Mouse (Mus musculus) embryo, embryonic 10 days (tissue): ENCODE results near the gene Ccdc163.
A peak's percentile ranks its signal among the peaks of the same experiment; 100 is the strongest.

Experiments
- DNase-seq: peaks from one replicate; pipeline ENCODE4 v3.0.0-alpha.2; 2015; ENCODE audit warnings: low spot score

The Ccdc163 gene

GRCm38 (mm10) chr4:116703804-116704203, 4.5 kb upstream of the Ccdc163 start:
- peak; percentile 81 for DNase-seq

- no peak for DNase-seq
Measured at GRCm38 (mm10) chr4:116707666-116708065, 643 bp upstream of the Ccdc163 start.

GRCm38 (mm10) chr4:116708791-116709390, 582 bp downstream of the Ccdc163 start:
- no peak for DNase-seq

GRCm38 (mm10) chr4:116710154-116710553, 1.8 kb downstream of the Ccdc163 start:
- DNase-seq: no peak

- no peak for DNase-seq
Measured at GRCm38 (mm10) chr4:116712536-116712935, 4.2 kb downstream of the Ccdc163 start.

GRCm38 (mm10) chr4:116719396-116719795, 11.1 kb downstream of the Ccdc163 start:
- DNase-seq: peak; percentile 89

GRCm38 (mm10) chr4:116720343-116721097, 12.2 kb downstream of the Ccdc163 start, which contains the start of gene Tesk2:
Tesk2 (plus strand) TSS chr4:116720948.
- DNase-seq: peak; percentile 100

- peak; percentile 48 for DNase-seq
Measured at GRCm38 (mm10) chr4:116721098-116721628, 12.9 kb downstream of the Ccdc163 start.

GRCm38 (mm10) chr4:116722230-116722629, 13.9 kb downstream of the Ccdc163 start:
- no peak for DNase-seq

- DNase-seq: no peak
Measured at GRCm38 (mm10) chr4:116725444-116725843, 17.1 kb downstream of the Ccdc163 start.

- DNase-seq: no peak
Measured at GRCm38 (mm10) chr4:116727401-116727800, 19.1 kb downstream of the Ccdc163 start.

- DNase-seq: no peak
Measured at GRCm38 (mm10) chr4:116729532-116729931, 21.2 kb downstream of the Ccdc163 start.

- no peak for DNase-seq
Measured at GRCm38 (mm10) chr4:116731077-116731476, 22.8 kb downstream of the Ccdc163 start.

- no peak for DNase-seq
Measured at GRCm38 (mm10) chr4:116732355-116732754, 24.0 kb downstream of the Ccdc163 start.

GRCm38 (mm10) chr4:116734996-116735395, 26.7 kb downstream of the Ccdc163 start:
- DNase-seq: no peak

- no peak for DNase-seq
Measured at GRCm38 (mm10) chr4:116738972-116739751, 30.9 kb downstream of the Ccdc163 start.

- no peak for DNase-seq
Measured at GRCm38 (mm10) chr4:116749750-116750149, 41.4 kb downstream of the Ccdc163 start.

- no peak for DNase-seq
Measured at GRCm38 (mm10) chr4:116761914-116762313, 53.6 kb downstream of the Ccdc163 start.

GRCm38 (mm10) chr4:116764001-116764400, 55.7 kb downstream of the Ccdc163 start:
- no peak for DNase-seq

GRCm38 (mm10) chr4:116768510-116768909, 60.2 kb downstream of the Ccdc163 start:
- no peak for DNase-seq

- DNase-seq: no peak
Measured at GRCm38 (mm10) chr4:116769060-116769459, 60.8 kb downstream of the Ccdc163 start.

GRCm38 (mm10) chr4:116776391-116776790, 68.1 kb downstream of the Ccdc163 start:
- DNase-seq: no peak
